Mouse (Mus musculus): ENCODE data around the gene Tbc1d10c.

DNA sequence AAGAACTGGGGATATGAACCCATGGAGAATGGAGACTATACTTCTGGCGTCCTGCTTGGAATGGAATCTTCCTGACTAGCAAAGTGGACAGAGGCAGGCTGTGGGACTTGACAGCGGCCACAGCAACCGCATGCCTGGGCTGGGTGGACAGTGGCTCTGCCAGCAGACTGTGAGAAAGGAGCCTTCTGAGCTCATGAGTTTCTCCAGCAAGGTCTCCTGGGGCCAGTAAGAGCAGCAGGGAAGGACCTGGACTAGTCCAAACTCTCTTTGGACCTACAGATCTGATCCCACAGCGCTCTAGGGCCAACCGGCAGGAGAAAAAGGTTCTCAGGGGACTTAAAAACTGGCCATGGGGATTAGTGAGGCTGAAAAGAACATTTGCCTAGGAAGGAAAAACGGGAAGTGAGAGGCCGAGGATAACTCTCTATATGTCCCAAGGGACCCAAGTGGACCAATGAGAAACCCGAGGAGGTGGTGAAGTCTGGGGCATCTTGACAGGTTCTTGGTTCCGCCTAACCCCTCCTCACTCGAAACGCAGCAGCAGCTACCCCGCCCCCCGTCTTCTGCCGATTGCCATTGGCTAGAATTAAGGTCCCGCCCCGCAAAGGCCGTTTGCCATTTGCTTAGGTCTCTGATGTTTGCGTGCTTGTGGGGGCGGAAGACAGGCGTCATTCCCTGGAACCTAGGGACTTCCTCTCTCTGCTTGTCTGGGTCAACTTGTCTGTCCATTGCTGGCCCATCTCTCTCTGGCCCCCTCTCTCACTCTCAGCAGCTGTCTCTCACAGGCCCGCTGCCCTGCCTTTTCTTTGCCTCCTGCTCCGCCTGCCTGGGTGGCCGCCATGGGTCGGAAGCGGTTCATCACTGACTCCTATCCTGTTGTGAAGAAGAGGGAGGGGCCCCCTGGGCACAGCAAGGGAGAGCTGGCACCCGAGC lies 40.4 kb upstream of the Tbc1d10c start, which contains the start of gene Pold4:
- no peak for TF ChIP-seq CTCF (IDR thresholded peaks at IDR 0.05; ENCODE audit: control insufficient read depth, insufficient read depth, insufficient replicate concordance, low read depth, low read length)
- peak; percentile 51; the same call in 1 of the 2 replicates for TF ChIP-seq POLR2A (IDR thresholded peaks at IDR 0.05; ENCODE audit: control insufficient read depth, low read depth, low read length)
